Mouse (Mus musculus) yolk sac, embryonic 10.5 days (tissue): Measurements from ENCODE around the gene Smoc1.
A peak's percentile ranks its signal among the peaks of the same experiment; 100 is the strongest.

Experiments used
- DNase-seq: peaks from one replicate; pipeline ENCODE4 v3.0.0-alpha.2; 2017; ENCODE audit warnings: low spot score

The Smoc1 gene

DNA sequence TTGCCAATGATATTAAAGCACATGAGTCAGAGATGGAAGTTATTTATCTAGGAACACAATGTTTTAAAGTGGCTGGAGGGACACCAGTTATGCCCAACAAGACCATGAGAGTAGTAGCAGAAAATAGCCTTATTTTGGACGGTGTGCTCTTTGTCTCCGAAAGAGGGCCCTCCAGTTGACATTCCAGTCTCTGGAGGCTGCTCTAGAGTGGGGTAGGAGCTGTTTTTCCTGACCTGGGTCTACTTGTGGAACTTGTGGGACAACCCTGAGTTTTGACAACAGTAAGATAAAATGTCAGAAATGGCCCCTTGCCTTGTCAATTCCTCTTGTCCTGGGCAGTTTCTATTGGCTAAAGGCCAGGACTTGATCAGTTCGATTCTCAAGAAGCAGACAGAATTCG, 104.5 kb downstream of the Smoc1 start:
- no peak for DNase-seq

DNA sequence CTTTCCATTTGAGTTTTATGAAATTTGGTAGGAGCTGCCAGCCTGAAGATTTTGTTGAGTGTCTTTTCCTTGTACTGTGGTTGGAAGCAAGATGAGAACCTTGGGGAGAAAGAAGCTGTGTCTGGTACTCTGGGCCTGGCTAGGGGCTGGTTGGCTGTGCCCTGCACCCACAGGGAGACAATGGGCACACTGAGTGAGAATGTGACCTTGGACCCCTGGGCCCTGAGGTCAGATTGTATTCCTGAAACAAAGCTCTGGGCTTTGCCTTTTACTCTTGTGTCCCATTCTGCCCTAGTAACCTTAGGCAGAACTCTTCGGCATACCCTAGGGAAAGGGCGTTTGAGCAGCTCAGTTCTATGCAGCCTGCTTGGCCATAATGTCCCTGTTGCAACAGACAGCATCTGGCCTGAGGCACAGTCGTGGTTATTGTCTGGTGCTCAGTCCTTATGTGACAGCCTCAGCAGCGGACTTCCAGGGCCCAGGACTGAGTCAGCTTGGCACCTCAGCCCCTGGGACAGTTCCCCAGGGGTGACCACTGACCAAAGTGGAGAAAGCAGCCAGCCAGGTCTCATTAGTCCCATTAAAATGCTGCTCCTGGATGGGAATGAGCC, 106.6 kb downstream of the Smoc1 start:
- no peak for DNase-seq

GRCm38 (mm10) chr12:81138217-81138616, 111.6 kb downstream of the Smoc1 start:
- DNase-seq, result no peak

DNA sequence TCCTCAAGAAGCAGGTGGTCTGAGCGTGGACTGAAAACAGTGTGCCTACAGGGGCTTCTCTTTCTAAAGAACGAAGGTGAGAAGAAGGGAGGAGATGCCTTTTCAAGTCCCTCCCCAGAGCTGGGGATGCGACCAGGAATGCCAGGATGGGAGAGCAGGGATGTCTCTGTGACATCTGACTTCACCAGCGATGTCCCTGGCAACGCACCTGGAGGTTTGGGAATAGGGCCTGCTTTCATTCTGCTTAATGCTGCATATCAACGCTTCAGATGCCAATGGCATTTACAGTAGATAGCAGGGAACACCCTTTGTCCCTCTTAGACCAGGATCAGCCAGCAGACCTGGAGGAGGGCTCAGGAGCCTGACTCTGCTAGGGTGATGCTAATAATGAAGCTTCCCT, 112.9 kb downstream of the Smoc1 start:
- DNase-seq, result no peak

GRCm38 (mm10) chr12:81140594-81141328, 114.2 kb downstream of the Smoc1 start:
- no peak for DNase-seq

GRCm38 (mm10) chr12:81141329-81141711, 114.7 kb downstream of the Smoc1 start:
- DNase-seq, result no peak

DNA sequence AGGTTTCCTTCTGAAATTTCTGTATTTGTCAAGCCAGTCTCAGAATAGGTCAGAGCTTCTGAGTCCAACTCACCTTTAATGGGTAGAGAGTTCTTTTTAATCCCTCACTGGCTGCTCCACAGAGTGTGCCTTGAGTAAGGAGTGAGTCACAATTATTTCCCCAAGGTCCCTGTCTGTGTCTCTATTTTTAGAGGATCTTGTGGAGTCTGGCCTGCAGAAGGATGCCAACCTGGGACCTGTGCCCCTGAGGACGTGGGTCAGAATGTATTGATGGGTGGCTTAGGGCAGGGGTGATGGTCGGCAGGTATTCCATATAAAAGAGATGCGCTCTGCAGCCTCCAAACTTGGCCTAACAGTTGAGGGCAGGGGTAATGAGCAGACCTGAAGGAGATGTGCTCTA, 115.6 kb downstream of the Smoc1 start:
- no peak for DNase-seq

DNA sequence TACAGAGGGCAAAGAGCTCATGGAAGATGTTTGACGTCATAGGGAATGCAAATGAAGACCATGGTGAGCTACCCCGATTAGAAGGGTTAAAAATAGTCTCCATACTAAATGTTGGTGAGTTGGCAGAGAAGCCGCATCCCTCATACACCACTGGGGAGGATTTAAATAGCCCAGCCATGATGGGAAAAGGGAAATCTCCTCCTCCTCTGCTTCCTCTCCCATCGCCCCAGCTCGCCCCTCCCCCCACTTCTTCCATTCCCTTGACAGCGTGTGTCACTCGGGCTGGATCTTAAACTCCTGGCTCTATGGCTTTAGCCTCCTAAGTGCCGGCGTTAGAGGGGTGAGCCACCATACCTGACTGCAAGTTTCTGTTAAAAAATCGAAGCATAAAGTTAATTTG, 117.6 kb downstream of the Smoc1 start:
- DNase-seq, result no peak

DNA sequence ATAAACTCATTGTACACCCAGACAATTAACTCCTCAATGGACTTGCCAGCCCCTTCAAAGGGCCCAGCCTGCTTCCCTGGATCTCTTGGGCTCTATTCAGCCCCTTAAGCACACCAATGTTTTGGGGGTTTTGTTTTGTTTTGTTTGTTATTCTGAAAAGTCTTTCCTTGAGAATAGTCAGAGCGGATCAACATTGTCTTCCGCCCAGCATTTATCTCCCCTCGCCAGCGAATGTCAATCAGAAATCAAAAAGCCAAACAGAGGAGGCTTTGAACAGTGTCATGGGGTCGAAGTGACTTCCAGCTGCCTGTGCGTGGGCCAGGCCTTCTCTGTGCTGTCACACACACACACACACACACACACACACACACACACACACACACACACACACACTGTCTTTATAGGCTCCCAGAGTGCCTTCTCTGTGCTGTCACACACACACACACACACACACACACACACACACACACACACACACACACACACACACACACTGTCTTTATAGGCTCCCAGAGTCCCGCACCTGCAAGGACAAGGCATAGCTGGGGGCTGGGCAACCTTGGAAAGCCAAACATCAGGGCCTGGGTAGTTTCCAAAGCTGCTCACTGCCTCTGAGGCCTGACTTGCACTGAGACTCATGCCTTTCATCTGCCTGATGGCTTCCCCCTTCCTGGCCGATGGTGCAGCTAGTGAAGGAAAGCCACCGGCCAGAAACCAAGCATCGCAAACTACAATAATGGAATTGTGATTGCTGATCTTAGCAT, 120.0 kb downstream of the Smoc1 start:
- DNase-seq, result no peak

DNA sequence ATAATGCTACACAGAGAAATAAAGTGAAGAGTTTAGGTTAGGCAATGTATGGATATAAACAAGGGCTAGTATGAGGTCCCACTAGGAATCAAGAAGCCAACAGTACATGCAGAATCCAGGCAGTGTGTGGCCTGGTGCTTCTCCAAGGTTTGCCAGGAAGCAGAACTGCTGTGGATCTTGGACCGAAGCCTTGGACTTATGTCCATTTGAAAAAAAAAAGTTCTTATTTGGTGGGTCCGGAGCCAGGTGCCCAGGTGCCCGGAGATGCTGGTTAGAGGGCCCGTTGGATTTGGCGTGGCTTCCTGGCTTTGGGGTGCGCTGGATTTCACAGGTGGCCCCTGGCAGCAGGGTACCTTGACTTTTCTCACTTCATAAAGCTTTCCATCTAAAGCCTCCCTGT, 121.3 kb downstream of the Smoc1 start:
- no peak for DNase-seq

DNA sequence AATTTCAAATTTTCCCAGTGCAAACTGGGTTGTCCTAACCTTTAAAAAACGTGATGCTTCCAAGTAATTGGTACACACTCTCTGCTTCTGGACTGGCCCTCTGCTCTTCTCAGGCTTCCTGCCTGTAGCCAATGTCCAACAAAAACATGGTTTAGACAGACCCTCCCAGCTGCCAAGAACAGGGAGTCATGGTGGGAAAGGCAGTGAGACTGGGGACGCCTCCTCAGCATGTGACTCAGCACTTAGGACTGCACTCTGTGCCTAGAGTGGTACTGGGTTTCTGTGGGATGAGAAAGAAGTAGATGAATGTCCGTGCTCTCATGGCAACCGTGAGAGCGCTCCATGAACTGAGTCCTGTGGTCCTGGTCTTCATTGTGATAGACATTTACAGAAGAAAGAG, 124.3 kb downstream of the Smoc1 start:
- DNase-seq, result no peak

- DNase-seq, result no peak
Measured at GRCm38 (mm10) chr12:81152082-81152481, 125.5 kb downstream of the Smoc1 start.

GRCm38 (mm10) chr12:81155675-81156074, 129.1 kb downstream of the Smoc1 start:
- no peak for DNase-seq

- DNase-seq, result no peak
Measured at GRCm38 (mm10) chr12:81156841-81157240, 130.2 kb downstream of the Smoc1 start.

DNA sequence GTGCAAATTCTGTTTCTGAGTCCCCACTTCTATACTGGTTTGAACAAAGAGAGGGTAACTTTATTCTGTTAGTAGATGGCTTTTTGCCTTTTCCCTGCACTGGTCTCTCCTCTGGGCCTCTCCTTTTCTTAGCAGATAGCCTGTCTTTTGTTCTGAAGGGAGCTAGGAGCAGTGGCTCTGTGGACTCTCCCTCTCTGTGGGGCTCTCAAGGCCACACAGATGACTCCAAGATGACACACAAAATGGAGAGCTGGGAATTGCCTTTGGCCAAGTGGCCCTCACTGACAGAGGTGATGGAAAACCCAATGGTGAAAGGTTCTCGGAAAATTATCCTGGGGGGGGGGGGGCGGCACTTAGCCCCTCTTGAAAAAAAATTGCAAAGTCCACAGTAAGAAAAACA, 133.3 kb downstream of the Smoc1 start:
- DNase-seq, result no peak

DNA sequence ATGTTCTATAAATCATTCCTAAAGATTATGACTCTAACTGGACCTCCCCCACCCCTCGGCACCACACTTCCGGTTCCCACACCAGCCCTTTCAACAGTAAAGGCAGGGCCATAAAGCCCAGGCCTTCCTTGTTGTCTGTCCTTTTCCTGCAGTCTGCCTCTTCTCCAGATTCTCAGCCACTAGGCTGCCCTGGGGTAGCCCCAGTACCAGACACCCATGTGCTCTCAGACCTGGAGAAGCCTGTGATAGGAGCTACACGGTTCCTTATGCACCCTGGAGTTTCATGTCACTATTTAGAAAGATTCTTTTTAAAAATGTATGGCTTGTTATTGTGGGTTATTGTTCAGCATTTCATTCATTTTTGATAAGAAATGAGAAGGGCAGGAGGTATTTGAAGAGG, 133.8 kb downstream of the Smoc1 start:
- no peak for DNase-seq

- no peak for DNase-seq
Measured at GRCm38 (mm10) chr12:81160831-81161230, 134.2 kb downstream of the Smoc1 start.

- DNase-seq, result no peak
Measured at GRCm38 (mm10) chr12:81161282-81161681, 134.7 kb downstream of the Smoc1 start.

- DNase-seq, result no peak
Measured at GRCm38 (mm10) chr12:81163131-81163530, 136.5 kb downstream of the Smoc1 start.

DNA sequence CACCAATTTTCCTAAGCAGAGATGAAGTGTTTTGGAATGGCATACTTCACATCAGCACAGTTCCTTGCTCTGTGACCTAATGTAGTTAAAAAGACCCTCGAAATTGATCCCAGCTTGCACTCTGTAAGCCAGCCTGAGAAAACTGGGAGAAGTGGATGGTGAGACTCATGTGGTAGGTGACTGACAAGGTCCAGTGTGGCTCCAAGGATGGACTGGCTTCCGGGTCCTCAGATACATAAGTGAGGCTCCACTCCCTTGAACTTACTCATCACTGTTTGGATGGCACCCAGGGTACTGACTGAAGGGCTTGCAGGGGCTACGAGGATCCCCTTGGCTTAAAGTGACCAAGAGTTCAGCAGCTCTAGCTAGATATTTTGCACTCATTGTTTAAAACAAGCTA, 137.0 kb downstream of the Smoc1 start:
- DNase-seq, result no peak

- peak; percentile 36 for DNase-seq
Measured at GRCm38 (mm10) chr12:81166092-81166491, 139.5 kb downstream of the Smoc1 start.

GRCm38 (mm10) chr12:81166615-81167014, 140.0 kb downstream of the Smoc1 start:
- no peak for DNase-seq

- DNase-seq, result no peak
Measured at GRCm38 (mm10) chr12:81167142-81167541, 140.5 kb downstream of the Smoc1 start.
